Mouse (Mus musculus): ENCODE measurements at regions not wholly inside any gene's neighbourhood (a gene's known extent, or its start where the extent isn't known, plus 50 kb on each side); places are given as distances from the start of the nearest gene placed in this dataset.

DNA sequence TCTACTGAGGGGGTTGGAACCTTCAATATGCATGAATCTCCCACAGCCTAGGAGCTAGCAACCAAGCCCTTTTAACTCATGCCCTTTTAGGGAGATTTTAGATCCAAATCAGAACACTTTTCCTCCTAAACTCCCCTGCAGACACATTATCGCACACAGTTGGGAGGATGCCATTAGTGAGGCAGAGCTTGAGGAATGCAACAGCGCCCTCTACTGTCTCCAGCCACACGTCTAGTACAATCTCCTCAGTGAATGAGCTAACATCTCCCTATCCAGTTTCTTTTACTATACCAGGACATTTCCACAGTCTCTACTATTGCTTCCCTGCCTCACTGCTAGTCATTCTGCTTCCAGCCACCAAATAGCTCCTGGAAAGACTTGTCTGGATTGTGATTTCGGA lies 59.3 kb downstream of the 1700080O16Rik start:
- DNase-seq = peak; percentile 19

GRCm38 (mm10) chrX:51911566-51911965 lies 61.0 kb downstream of the 1700080O16Rik start:
- DNase-seq = no peak

DNA sequence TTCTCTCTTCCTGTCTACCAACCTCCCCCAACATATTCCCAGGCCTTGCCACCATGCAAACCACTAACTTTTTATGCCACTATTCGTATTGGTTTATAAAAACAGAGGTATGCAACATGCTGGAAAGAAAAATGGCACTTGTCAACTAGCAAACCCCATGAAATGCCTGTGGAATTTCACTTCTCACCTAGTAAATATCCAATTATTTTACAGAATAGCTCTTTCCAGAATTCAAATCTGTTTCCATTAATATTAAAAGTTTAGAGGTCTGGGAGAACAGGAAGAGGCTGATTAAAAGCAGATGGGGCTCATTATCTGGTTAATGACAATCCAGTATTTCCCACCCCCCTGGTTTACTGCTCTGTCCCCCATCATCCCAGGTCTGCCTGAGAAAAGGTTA lies 62.0 kb downstream of the 1700080O16Rik start:
- no peak for DNase-seq

DNA sequence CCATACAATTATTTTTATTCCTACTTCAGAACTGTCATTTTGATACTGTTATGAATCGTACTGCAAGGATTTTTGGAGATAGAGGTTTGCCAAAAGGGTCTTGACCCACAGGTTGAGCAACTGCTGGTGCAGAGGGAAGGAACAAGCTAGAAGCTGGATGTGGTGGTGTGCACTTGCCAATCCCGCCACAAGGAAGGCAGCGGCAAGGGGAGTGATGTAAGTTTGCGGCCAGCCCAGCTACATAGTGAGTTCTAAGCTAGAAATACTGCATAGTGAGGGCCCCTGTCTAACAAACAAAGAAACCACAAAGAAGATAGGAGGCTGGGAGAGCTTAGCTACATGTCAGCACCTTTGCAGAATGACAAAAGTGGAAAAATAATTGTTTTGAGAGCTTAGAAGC lies 74.1 kb downstream of the 1700080O16Rik start:
- no peak for DNase-seq

DNA sequence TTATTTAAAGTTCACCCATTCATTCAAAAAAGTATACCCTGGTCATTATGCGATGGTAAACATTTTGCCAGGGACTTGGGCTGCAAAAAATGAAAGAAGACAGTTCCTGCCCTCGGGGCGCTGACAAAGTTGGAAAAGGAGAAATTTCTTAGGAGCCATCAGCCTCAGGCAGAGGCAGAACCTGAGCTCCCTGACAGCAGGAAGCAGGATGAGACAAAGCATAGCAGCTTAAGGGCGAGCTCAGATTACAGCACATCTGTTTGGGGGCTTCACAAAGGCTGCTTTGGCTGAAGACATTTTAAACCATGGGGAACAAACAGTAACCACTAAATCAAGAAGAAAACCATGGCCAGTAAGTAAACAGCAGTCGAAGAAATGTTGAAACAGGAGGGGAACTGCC lies 75.5 kb downstream of the 1700080O16Rik start:
- DNase-seq = no peak

GRCm38 (mm10) chrX:51895646-51896190 lies 76.9 kb downstream of the 1700080O16Rik start:
- peak; percentile 8 for DNase-seq

DNA sequence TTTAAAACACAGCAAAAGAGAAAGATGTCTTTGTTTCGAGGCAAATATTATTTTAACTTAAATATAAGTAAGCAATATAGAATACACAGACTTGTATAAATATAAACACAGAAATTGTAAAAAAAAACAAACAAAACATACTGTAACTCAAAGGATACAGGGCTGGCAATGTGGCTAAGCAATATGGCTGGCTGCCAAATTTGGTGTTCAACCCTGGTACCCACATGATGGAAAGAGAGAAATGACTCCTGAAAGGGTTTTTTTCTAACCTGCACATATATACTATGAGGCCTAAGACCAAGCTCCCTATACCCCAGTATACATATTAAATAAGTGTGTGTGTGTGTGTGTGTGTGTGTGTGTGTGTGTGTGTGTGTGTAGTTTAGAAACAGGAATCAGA lies 79.9 kb downstream of the 1700080O16Rik start:
- no peak for DNase-seq

DNA sequence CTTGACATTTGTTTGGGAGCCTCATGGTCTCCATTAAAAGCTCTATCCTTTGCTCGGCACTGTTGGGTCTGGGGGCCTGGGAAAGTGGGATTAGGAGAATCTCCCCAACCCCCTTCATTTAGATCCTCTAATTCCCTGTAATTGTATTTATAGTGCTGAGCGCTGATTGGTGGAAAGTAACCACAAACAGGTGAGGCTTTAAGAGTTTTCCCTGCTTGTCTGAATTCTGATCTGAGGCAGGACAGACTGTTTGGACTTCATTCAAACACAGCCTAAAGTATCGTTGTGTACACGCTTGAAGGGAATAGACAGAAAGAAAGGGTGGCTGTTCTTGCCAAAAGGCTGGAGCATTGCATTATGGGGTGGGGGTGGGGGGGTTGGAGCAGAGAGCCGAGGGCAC lies 85.1 kb upstream of the Usp26 start:
- no peak for DNase-seq
